Mouse (Mus musculus): ENCODE results near the gene Sgms2. TPM values are rescaled to one million over a fixed set of nuclear protein-coding genes. Genes with fewer than 3 reads are reported as not detected.

The Sgms2 gene
- polyA plus RNA-seq, 1 experiment from 2014 or later: 11.1 TPM

DNA sequence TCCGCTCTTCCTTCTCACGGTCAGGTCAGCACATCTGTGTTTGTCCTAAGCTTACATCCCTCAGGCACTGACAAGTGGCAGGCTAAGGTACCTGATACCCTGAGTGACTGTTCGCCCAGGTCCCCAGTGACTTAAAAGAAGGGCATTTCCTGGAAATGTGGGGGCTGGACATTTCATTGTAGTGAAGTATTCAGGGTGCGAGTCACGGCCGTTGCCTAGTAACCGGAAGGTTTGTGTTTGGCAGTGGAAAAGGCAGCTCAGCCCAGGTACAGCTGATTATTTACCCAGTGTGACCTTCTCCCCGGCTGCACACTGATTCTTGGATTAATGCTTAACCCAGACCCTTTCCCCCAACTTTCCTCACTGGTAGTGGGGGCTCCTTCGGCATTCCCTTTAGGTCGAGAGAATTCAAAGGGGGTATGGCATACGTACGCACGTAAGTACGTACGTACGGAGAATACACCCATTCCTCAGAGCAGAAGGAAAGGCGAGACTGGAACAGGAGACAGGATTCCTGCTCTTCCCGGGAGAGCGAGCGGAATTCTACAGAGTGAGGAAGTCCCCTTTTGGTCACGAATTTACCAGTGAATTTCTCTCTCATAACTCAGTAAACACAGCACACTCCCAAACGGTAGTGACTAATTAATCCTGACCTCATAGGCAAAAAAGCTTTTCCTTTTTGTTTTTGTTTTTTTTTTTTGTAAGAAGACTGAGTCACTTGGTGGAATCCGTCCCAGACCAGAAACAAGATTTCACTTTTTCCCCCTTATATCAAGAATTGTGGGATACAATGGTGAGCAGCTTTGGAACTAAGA lies 126.4 kb downstream of the Sgms2 start:
- no peaks in the 10 kb centered on the region for H3K27me3 ChIP-seq (ENCODE audit: insufficient read depth, low read length)
- peak overlapping the region; percentile 87 for H3K27ac ChIP-seq (ENCODE audit: low read length)
- peak; percentile 94 for ATAC-seq (ENCODE audit: low FRiP score, low TSS enrichment)
- H3K4me2 ChIP-seq (replicated peaks; ENCODE audit: low read depth, low read length): peak overlapping the region; percentile 48
- peak overlapping the region; percentile 31 for H3K4me3 ChIP-seq (ENCODE audit: low read length)
- WGBS: 29% methylated on average over 23 of the region's 23 CpGs
- H3K9me3 ChIP-seq (ENCODE audit: low read length): no peaks in the 10 kb centered on the region
- H3K9ac ChIP-seq (replicated peaks; ENCODE audit: low read length): peak overlapping the region; percentile 58; the same call in 1 of the 2 replicates
- H3K36me3 ChIP-seq (ENCODE audit: insufficient read depth, low read length): no peaks in the 10 kb centered on the region
- H3K4me1 ChIP-seq (ENCODE audit: insufficient read depth, low read length): peaks cover 25% of the 10 kb centered on the region

DNA sequence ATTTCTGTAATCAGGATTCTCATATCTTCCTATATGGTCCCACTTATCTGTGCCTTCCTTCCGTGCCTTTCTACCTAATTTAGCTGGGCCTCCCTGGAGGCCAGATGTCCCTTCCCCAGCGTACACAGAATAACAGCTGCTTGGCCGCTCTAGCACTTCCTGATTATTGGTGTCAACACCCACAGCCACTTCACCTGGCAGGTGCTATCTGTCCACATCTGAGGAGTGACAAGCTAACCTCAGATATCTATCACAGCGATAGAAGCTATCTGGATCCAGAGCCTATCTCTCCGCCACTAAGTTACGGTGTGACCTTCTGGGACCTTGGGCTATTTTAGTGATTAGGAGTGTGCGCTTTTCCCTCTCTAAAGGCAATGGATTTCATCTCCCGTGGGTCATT lies 127.0 kb downstream of the Sgms2 start:
- peak overlapping the region; percentile 87 for H3K27ac ChIP-seq (ENCODE audit: low read length)
- H3K9me3 ChIP-seq (ENCODE audit: low read length): no peaks in the 10 kb centered on the region
- H3K27me3 ChIP-seq (ENCODE audit: insufficient read depth, low read length): no peaks in the 10 kb centered on the region
- peak overlapping the region; percentile 58; the same call in 1 of the 2 replicates for H3K9ac ChIP-seq (replicated peaks; ENCODE audit: low read length)
- H3K4me3 ChIP-seq (ENCODE audit: low read length): peak overlapping the region; percentile 24; the same call in 1 of the 2 replicates
- H3K36me3 ChIP-seq (ENCODE audit: insufficient read depth, low read length): no peaks in the 10 kb centered on the region
- H3K4me1 ChIP-seq (ENCODE audit: insufficient read depth, low read length): peaks cover 25% of the 10 kb centered on the region
- WGBS: 39% methylated on average over 8 of the region's 8 CpGs
- peak overlapping the region; percentile 48 for H3K4me2 ChIP-seq (replicated peaks; ENCODE audit: low read depth, low read length)
- ATAC-seq (ENCODE audit: low FRiP score, low TSS enrichment): peak; percentile 21

GRCm38 (mm10) chr3:131363602-131364001 lies 127.6 kb downstream of the Sgms2 start:
- no peaks in the 10 kb centered on the region for H3K36me3 ChIP-seq (ENCODE audit: insufficient read depth, low read length)
- H3K9ac ChIP-seq (replicated peaks; ENCODE audit: low read length): no peak overlapping the region
- H3K27ac ChIP-seq (ENCODE audit: low read length): peak overlapping the region; percentile 87; the same call in 1 of the 2 replicates
- no peak overlapping the region for H3K4me2 ChIP-seq (replicated peaks; ENCODE audit: low read depth, low read length)
- 91% methylated on average over 14 of the region's 14 CpGs for WGBS
- no peaks in the 10 kb centered on the region for H3K27me3 ChIP-seq (ENCODE audit: insufficient read depth, low read length)
- H3K4me1 ChIP-seq (ENCODE audit: insufficient read depth, low read length): peaks cover 25% of the 10 kb centered on the region
- no peaks in the 10 kb centered on the region for H3K9me3 ChIP-seq (ENCODE audit: low read length)
- H3K4me3 ChIP-seq (ENCODE audit: low read length): no peak overlapping the region
- ATAC-seq (ENCODE audit: low FRiP score, low TSS enrichment): no peak

GRCm38 (mm10) chr3:131361960-131362359 lies 129.3 kb downstream of the Sgms2 start:
- Histone ChIP-seq H3K9ac (replicated peaks; ENCODE audit: low read length) (no peak overlapping the region), H3K27ac (ENCODE audit: low read length) (no peak overlapping the region), H3K36me3 (ENCODE audit: insufficient read depth, low read length) (no peaks in the 10 kb centered on the region), H3K9me3 (ENCODE audit: low read length) (no peaks in the 10 kb centered on the region), H3K4me3 (ENCODE audit: low read length) (no peak overlapping the region), H3K27me3 (ENCODE audit: insufficient read depth, low read length) (no peaks in the 10 kb centered on the region), H3K4me1 (ENCODE audit: insufficient read depth, low read length) (peaks cover 25% of the 10 kb centered on the region), H3K4me2 (replicated peaks; ENCODE audit: low read depth, low read length) (no peak overlapping the region)
- 50% methylated on average over 4 of the region's 4 CpGs for WGBS
- ATAC-seq (ENCODE audit: low FRiP score, low TSS enrichment): no peak

GRCm38 (mm10) chr3:131359011-131359410 lies 132.2 kb downstream of the Sgms2 start:
- H3K27me3 ChIP-seq (ENCODE audit: insufficient read depth, low read length): no peaks in the 10 kb centered on the region
- H3K4me2 ChIP-seq (replicated peaks; ENCODE audit: low read depth, low read length): no peak overlapping the region
- H3K4me1 ChIP-seq (ENCODE audit: insufficient read depth, low read length): peaks cover 15% of the 10 kb centered on the region
- no peaks in the 10 kb centered on the region for H3K9me3 ChIP-seq (ENCODE audit: low read length)
- ATAC-seq (ENCODE audit: low FRiP score, low TSS enrichment): no peak
- H3K4me3 ChIP-seq (ENCODE audit: low read length): no peak overlapping the region
- H3K9ac ChIP-seq (replicated peaks; ENCODE audit: low read length): no peak overlapping the region
- 84% methylated on average over 5 of the region's 5 CpGs for WGBS
- H3K27ac ChIP-seq (ENCODE audit: low read length): no peak overlapping the region
- no peaks in the 10 kb centered on the region for H3K36me3 ChIP-seq (ENCODE audit: insufficient read depth, low read length)

- 0 out of 2 replicates have a peak, but pooled peaks cover 9% of the 10 kb centered on the region for H3K4me1 ChIP-seq (ENCODE audit: insufficient read depth, low read length)
- ATAC-seq (ENCODE audit: low FRiP score, low TSS enrichment): no peak
- H3K27me3 ChIP-seq (ENCODE audit: insufficient read depth, low read length): no peaks in the 10 kb centered on the region
- no peak overlapping the region for H3K4me2 ChIP-seq (replicated peaks; ENCODE audit: low read depth, low read length)
- no peaks in the 10 kb centered on the region for H3K36me3 ChIP-seq (ENCODE audit: insufficient read depth, low read length)
- H3K9me3 ChIP-seq (ENCODE audit: low read length): no peaks in the 10 kb centered on the region
- no peak overlapping the region for H3K9ac ChIP-seq (replicated peaks; ENCODE audit: low read length)
- no peak overlapping the region for H3K27ac ChIP-seq (ENCODE audit: low read length)
- H3K4me3 ChIP-seq (ENCODE audit: low read length): no peak overlapping the region
- WGBS: 70% methylated on average over 5 of the region's 5 CpGs
Observed at GRCm38 (mm10) chr3:131358205-131358604, 133.0 kb downstream of the Sgms2 start.

DNA sequence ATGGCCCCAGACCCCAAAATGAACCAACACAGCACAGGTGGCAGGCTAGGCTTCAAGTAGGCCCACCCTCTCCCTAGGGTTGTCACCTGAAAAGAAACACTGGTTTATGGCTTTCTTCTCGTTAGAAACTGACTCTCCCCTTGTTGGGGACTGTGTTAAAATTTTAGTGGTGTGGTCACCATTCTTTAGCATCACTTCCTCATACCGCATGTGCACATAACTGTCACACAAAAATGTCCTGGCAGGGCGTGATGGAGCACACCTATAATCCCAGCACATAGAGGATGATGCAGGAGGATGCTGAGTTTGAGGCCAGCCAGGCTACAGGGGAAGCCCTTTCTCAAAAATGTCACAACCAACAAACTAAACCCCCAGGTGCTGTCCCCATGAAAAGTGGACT lies 133.6 kb downstream of the Sgms2 start:
- Histone ChIP-seq H3K9ac (replicated peaks; ENCODE audit: low read length) (no peak overlapping the region), H3K27ac (ENCODE audit: low read length) (no peak overlapping the region), H3K4me3 (ENCODE audit: low read length) (no peak overlapping the region), H3K4me1 (ENCODE audit: insufficient read depth, low read length) (0 out of 2 replicates have a peak, but pooled peaks cover 9% of the 10 kb centered on the region), H3K36me3 (ENCODE audit: insufficient read depth, low read length) (no peaks in the 10 kb centered on the region), H3K4me2 (replicated peaks; ENCODE audit: low read depth, low read length) (no peak overlapping the region), H3K9me3 (ENCODE audit: low read length) (no peaks in the 10 kb centered on the region), H3K27me3 (ENCODE audit: insufficient read depth, low read length) (no peaks in the 10 kb centered on the region)
- 65% methylated on average over 3 of the region's 3 CpGs for WGBS
- ATAC-seq (ENCODE audit: low FRiP score, low TSS enrichment): no peak

DNA sequence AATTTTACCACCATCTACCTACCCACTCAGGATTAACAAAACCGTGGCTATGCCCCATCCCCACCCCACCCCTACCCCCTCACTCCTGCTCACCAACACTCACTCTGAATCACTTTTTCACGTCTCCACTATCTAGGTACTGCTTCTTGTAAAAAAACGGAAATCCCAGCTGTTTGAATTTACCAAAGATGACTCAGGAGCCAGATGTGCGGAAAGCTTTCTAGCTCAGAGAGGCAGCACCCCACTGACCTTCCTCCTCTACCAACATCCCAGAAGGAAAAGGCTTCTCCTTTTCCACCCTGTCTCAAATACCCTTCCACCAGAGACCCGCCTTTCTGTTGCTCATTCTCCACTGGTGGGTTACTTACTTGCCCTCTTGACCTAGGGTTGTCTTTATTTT lies 135.2 kb downstream of the Sgms2 start:
- no peak for ATAC-seq (ENCODE audit: low FRiP score, low TSS enrichment)
- Histone ChIP-seq H3K27me3 (ENCODE audit: insufficient read depth, low read length) (no peaks in the 10 kb centered on the region), H3K4me2 (replicated peaks; ENCODE audit: low read depth, low read length) (no peak overlapping the region), H3K4me3 (ENCODE audit: low read length) (no peak overlapping the region), H3K36me3 (ENCODE audit: insufficient read depth, low read length) (no peaks in the 10 kb centered on the region), H3K9ac (replicated peaks; ENCODE audit: low read length) (no peak overlapping the region), H3K4me1 (ENCODE audit: insufficient read depth, low read length) (0 out of 2 replicates have a peak, but pooled peaks cover 9% of the 10 kb centered on the region), H3K27ac (ENCODE audit: low read length) (no peak overlapping the region), H3K9me3 (ENCODE audit: low read length) (no peaks in the 10 kb centered on the region)
- WGBS: 69% methylated on average over 5 of the region's 5 CpGs

DNA sequence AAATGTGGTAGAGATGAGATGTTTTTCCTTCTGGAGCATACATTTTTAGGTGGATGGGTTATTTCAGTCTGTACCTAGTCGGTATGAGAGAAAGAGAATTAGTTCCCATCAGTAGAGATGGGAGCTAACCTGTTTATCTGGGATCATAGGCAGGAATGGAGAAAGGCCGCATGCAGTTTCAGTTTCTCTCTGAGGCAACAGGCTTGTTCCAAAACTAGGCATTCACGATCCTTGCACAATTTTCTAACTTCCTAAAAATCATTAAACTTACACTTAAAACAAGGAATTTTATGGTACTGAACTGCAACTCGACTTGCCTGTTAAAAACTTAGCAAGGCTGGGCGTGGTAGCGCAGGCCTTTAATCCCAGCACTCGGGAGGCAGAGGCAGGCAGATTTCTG lies 140.7 kb downstream of the Sgms2 start:
- no peaks in the 10 kb centered on the region for H3K27me3 ChIP-seq (ENCODE audit: insufficient read depth, low read length)
- H3K36me3 ChIP-seq (ENCODE audit: insufficient read depth, low read length): no peaks in the 10 kb centered on the region
- WGBS: 88% methylated on average over 7 of the region's 7 CpGs
- no peak for ATAC-seq (ENCODE audit: low FRiP score, low TSS enrichment)
- no peak overlapping the region for H3K9ac ChIP-seq (replicated peaks; ENCODE audit: low read length)
- no peaks in the 10 kb centered on the region for H3K9me3 ChIP-seq (ENCODE audit: low read length)
- no peak overlapping the region for H3K4me3 ChIP-seq (ENCODE audit: low read length)
- no peaks in the 10 kb centered on the region; the same call in 1 of the 2 replicates for H3K4me1 ChIP-seq (ENCODE audit: insufficient read depth, low read length)
- no peak overlapping the region for H3K27ac ChIP-seq (ENCODE audit: low read length)
- no peak overlapping the region for H3K4me2 ChIP-seq (replicated peaks; ENCODE audit: low read depth, low read length)

GRCm38 (mm10) chr3:131349013-131349412 lies 142.2 kb downstream of the Sgms2 start:
- WGBS: 45% methylated on average over 6 of the region's 6 CpGs
- H3K9ac ChIP-seq (replicated peaks; ENCODE audit: low read length): no peak overlapping the region
- H3K4me2 ChIP-seq (replicated peaks; ENCODE audit: low read depth, low read length): no peak overlapping the region
- H3K9me3 ChIP-seq (ENCODE audit: low read length): no peaks in the 10 kb centered on the region
- ATAC-seq (ENCODE audit: low FRiP score, low TSS enrichment): no peak
- no peak overlapping the region for H3K27ac ChIP-seq (ENCODE audit: low read length)
- no peaks in the 10 kb centered on the region; the same call in 1 of the 2 replicates for H3K4me1 ChIP-seq (ENCODE audit: insufficient read depth, low read length)
- H3K27me3 ChIP-seq (ENCODE audit: insufficient read depth, low read length): no peaks in the 10 kb centered on the region
- H3K36me3 ChIP-seq (ENCODE audit: insufficient read depth, low read length): no peaks in the 10 kb centered on the region
- H3K4me3 ChIP-seq (ENCODE audit: low read length): no peak overlapping the region
